Mouse (Mus musculus) cerebral cortex, adult 2 months (tissue): Measurements from ENCODE around the gene Gm7102.

Experiments used
- WGBS: fragments of 180-500 bp; shearing (Covaris S2); methylation state at CpG from one replicate; pipeline ENCODE4 v1.1.7; 2018; 5-methylcytosine and 5-hydroxymethylcytosine counted together

The Gm7102 gene

GRCm38 (mm10) chr19:61175756-61176324, at the start of gene Gm7102:
Gene Gm7102, minus strand, starts transcription at chr19:61176309.
- 38% methylated on average over 39 of the region's 39 CpGs for WGBS

GRCm38 (mm10) chr19:61224678-61225525, 48.8 kb upstream of the Gm7102 start:
- 41% methylated on average over 53 of the region's 53 CpGs for WGBS

- WGBS, result 89% methylated on average over 6 of the region's 6 CpGs
Measured at GRCm38 (mm10) chr19:61223706-61224328, 47.7 kb upstream of the Gm7102 start.

- WGBS, result 83% methylated on average over 6 of the region's 6 CpGs
Measured at GRCm38 (mm10) chr19:61207506-61207905, 31.4 kb upstream of the Gm7102 start.

- WGBS, result 12% methylated on average over 10 of the region's 10 CpGs
Measured at GRCm38 (mm10) chr19:61199836-61200235, 23.7 kb upstream of the Gm7102 start.

- WGBS, result 11% methylated on average over 13 of the region's 13 CpGs
Measured at GRCm38 (mm10) chr19:61199316-61199715, 23.2 kb upstream of the Gm7102 start.

- WGBS, result 88% methylated on average over 2 of the region's 2 CpGs
Measured at GRCm38 (mm10) chr19:61183590-61183989, 7.5 kb upstream of the Gm7102 start, which contains the start of gene Gm6020. Gene Gm6020, plus strand, starts transcription at chr19:61183890.

GRCm38 (mm10) chr19:61151701-61152420, 24.2 kb downstream of the Gm7102 start:
- WGBS, result 6% methylated on average over 27 of the region's 27 CpGs

GRCm38 (mm10) chr19:61151372-61151700, 24.8 kb downstream of the Gm7102 start:
- WGBS, result 11% methylated on average over 8 of the region's 8 CpGs

- 25% methylated on average over 4 of the region's 4 CpGs for WGBS
Measured at GRCm38 (mm10) chr19:61141299-61141698, 34.8 kb downstream of the Gm7102 start.

- under 1% methylated on average over 18 of the region's 18 CpGs for WGBS
Measured at GRCm38 (mm10) chr19:61140342-61141206, 35.5 kb downstream of the Gm7102 start, which contains the start of gene Zfp950. Gene Zfp950, minus strand, starts transcription at chr19:61140840.

- 94% methylated on average over 10 of the region's 10 CpGs for WGBS
Measured at GRCm38 (mm10) chr19:61131096-61131495, 45.0 kb downstream of the Gm7102 start.
